Mouse (Mus musculus): ENCODE data around the gene A4galt.

A4galt gene

DNA sequence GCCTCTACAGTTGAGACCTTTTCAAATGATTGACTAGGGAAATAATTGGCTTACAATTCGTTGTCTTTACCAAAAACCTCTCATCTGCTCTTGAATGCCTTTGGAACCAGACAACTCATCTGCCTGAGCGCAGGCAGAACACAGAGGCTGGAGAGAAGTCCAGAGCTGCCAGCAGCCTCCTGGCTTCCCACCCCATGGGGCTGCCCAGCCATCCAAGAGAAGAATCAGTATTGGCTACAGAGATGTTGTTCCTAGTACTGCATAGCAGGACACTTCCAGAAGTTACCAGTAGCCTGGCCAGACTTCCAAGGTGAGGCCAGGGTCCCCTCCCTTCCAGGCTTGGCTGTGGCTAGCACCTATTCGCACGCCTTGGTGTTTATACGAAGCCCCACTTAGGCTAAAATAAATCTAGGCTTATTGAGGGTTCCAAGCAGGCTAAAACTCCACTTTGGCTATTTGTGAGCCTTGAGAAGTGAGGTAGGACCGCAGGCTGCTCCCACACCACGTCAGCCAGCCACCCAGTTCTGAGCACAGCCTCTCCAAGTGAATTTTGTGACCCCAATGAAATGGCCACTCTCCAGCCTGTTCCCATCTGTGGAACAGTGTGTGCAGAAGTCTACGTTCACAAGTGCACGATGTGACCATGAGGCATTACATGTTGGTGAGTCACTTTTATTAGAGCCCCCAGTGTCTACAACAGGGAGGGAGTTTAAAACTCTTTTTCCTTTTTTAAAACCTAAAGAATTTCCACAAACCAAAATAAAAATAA is 25.3 kb downstream of the A4galt start:
- no peak for DNase-seq (ENCODE audit: low spot score)

DNA sequence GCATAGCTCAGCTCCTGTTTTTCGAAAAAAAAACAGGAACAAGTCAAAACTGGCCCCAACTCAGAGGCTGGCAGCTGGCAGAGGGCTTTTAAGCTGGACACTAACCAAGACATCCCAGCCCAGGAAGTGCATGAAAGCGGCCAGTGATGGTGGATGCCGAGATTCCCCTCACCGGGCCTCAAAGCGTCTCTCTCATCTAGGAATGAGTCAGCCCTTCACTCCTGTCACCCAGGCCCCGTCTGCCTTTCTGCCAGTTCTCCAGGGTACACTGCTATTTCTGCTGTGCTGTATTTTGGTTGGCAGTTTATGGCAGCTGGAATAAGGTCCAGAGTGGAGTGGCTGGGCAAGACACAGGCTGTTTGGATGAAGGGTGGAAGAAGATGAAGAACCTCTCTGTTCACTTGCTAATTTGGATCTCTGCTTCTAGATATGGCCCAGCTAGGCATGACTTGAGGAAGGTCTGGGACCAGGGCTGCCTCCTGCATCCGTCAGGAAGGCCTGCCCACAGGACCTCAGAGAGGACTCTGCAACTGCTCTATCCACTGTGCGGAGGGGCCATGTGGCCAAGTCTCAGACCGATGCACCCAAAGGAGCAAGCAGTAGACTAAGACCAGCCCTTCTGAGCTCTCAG is 27.3 kb downstream of the A4galt start:
- no peak for DNase-seq (ENCODE audit: low spot score)

DNA sequence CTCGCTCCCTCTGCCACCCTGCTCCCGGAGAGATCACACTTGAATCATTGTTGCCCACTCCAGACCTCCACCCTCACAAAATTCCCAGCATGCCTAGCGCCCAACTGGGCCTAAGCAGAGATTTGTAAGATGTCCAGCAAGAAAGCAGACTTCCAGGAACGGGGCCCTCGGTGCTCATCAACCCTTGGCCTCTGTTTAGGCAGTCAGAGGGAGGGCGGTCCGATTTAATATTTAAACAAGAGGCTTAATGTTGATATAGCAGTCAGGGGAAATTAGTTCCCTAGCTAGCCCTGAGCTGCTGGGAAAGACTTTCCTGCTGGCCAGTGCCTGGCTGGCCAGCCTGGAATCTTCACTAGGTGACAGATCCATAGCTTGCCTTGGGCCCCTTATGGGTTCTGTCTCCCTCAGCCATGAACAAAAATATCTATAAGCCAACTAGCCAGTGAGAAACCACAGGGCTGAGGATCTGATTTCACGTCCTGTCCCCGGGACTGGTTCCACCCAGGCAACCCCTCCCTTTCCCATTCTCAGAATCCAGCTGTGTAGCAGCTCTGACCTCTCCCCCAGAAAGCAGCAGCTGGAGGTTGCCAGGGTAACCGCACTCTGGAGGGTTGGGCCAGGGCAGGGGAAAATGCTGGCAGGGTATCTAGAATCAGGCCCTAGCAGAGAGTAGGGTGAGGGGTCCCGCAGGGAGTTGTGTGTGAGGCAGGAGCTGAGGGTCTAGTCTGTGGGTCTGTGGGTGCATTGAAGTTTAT is 28.2 kb downstream of the A4galt start:
- no peak for DNase-seq (ENCODE audit: low spot score)

DNA sequence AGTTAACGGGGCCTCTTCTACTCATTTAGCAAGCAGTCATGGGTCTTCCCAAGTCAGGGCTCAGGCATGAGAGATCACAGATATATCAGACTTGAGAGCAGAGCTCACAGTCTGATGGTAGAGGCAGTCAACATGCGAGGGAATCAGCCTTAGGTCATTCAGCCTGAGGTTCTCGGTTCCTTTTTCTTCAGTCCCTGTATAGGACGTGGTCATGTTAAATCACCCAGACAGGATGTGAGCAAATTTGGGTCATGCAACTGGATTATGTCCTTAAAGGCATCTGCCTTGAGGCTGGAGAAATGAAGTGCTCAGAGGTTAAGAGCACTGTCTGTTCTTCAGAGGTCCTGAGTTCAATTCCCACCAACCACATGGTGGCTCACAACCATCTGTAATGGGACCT is 29.9 kb downstream of the A4galt start:
- no peak for DNase-seq (ENCODE audit: low spot score)

DNA sequence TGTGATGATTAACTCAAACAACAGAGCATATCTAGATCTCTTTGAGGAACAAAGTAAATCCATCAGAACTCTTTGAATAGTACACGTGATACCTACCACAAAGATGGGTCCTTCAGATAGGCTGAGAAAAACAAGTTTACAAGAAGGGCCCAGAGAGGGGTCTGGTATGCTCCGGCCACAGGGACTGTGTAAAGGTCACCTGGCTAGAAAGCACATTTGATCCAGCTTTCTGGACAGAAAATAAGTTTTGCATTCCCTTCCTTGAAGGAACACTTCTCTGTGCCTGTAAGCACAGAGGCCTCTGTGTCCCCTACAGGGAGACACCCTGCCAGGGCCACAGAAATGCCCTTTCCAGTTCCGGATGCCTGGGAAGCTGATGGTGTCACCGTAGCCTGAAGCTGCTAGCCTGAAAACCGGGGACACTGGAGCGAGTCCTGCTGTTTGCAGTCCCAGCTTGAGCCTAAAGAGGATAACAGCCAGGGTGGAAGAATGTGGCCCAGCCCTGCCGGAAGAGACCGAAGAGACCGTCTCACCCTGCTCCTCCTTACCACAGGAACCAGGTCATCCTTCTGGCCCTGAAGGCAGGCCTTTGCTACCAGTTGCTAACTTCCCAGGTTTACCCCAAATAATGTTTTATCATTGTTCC is 31.1 kb downstream of the A4galt start:
- no peak for DNase-seq (ENCODE audit: low spot score)

DNA sequence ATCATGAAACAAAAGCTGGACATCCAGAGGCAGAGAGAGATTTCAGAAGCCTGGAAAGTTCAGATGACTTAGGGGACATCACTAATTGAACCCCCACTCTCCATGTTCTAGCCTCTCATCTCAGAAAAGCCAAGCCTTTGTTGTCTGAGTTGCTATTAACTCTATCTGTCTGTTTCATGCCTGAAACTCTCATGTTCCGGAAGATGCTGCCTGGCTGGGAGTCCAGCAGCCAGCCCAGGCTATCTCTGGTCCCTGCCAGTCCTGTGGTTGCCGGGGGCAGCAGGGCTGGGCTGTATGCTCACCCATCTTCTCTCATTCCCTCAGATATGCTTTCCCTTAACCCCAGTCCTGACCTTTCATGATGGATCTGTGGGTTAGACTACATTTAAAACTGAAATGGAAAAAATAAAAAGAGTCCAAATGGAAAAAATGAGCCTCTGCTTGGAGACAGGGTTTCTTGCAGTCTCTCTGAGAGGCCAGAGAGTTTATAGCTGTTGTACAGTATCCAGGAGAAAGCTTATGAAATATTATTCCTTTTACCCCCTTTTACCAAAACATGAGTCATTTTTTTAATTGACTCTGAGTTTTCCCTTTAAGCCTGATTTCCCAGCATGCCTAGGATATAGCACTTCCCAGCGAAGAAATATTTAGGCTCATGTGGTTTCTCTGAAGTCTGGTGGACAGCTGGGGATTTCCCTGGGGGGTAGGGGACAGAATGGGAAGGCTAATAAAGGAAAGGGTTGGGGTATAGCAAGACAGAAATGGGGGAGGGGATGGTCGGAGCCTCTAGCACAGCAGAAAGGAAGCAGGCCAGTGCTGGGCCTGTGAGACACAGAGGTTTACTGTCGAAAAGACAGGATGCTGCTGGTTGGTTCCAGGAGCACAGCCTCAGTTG is 36.0 kb downstream of the A4galt start:
- no peak for DNase-seq (ENCODE audit: low spot score)

DNA sequence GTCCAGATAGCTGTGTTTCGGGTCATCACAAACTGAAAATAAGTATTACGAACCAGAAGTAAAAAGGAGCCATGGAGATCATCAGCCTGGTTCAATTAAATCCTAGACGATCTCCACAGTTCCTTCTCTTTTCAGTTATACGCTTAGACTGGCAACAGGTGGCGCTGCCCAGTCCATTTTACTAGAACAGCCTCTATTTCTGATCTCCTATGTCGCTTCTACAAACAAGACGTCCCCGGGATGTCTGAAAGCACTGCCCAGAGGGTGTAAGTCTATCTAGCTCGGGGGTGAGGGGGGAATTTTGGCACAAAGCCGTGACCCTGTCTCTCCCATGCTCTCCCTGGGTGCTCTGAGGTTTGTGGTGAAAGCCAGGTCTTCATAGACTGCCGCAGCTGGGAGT is 41.3 kb downstream of the A4galt start:
- DNase-seq (ENCODE audit: low spot score), result no peak

DNA sequence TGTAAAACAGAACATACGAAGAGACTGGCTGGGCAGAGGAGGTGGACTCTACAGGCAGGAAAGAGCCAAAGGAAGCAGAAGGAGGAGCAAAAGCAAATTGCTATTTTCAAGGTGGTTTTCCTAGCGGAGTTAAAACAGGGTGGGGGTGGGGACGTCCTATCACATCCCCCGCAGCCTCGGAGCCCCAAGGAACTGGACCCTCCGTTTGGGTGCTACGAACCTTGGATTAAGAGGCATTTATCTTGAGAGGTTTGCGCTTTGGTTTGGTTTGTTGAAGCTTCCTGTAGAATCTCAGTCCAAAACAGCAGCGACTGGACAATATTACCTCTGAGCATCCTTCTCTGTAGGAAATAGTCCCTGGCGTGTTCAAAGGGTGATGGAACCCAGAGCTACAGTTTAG is 41.9 kb downstream of the A4galt start:
- DNase-seq (ENCODE audit: low spot score), result no peak

DNA sequence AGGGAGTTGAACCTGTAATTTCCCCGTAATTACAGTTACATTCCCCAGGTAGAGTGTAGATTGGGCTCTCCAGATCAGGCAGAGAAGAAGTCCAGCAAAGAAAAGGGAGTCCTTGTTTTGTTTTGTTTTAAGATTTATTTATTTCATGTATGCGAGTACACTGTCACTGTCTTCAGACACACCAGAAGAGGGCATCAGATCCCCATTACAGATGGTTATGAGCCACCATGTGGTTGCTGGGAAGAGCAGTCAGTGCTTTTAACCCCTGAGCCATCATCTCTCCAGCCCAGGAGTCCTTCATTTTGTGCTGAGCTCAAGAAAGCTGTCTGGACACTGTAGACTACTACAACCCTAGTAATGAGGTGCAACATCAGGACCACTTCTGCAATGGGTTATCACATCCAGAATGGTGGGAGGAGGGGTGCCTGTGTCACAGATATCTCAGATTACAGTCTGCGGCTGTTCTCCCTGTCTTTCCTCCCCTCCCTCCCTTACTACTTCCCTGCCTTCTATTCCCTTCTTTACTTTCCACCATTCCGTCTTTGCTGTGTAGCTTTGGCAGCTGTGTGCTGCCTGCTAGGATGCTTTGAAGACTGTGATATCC is 42.4 kb downstream of the A4galt start:
- DNase-seq (ENCODE audit: low spot score), result no peak

DNA sequence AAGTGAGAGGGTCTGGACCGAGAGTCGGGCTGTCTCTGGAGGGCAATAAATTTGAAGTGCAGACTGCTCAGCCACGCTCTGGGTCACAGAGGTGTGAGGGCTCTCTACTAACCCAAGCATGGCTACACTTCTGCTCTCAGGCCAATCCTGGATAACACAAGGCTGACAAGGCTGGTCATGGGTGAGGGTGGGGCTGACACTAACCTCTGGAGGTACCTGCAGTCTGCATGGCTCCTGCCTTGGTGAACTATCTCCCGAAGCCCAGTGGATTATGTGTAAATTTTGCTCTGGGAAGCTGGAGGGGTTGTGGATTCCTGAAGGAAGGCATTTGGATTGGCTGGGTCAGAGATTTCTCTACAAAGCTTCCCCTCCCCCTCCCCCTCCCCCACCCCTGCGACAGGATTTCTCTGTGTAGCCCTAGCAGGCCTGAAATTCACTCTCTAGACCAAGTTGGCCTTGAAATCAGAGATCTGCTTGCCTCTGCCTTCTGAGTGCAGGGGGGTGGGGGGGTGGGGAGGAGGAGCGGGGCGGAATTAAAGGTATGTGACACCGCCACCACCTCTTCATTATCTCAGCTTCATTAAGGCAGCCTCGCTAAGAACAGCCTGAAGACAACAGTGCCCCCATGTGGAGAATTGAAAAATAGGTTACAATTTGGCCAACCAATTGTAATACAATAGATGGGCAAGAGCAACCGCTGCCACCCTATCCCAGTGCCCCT is 46.7 kb downstream of the A4galt start:
- DNase-seq (ENCODE audit: low spot score), result no peak

DNA sequence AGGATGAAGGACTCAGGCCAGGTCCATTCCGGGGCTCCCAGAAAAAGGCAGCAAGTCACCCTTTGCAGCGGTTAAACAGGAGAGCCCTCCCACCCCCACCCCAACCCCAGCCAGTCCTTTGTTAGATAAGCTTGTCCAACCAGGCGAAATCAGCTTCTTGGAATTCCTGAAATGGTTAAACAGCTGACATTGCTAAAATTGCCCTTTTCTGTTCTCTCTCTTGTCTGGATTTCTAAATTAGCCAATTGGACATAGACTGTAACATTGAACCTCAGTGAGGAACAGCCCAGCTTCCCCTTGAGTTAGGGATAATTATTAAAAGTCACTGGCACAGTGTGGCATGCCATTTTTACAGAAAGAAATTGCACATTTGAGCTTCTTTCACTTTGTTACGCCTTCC is 49.2 kb downstream of the A4galt start:
- DNase-seq (ENCODE audit: low spot score), result no peak

DNA sequence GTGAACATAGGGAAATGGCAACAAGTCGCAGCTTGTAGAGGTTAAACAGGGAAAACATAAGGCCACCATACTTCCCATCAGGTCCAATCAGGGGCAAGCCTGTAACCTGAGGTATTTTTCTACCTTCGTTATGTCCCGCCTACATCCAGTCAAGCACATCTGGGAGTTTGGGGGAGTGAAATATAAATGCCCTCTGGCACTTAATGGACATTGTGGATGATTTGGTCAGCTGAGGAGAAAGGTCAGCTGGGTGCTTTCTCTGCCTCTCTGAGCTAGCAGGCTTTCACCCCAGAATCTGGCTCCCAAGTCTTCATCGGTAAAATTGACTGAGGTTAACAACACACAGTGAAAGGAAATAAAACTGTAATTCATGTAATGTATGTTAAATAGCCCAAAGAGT is 58.2 kb downstream of the A4galt start:
- DNase-seq (ENCODE audit: low spot score), result no peak

DNA sequence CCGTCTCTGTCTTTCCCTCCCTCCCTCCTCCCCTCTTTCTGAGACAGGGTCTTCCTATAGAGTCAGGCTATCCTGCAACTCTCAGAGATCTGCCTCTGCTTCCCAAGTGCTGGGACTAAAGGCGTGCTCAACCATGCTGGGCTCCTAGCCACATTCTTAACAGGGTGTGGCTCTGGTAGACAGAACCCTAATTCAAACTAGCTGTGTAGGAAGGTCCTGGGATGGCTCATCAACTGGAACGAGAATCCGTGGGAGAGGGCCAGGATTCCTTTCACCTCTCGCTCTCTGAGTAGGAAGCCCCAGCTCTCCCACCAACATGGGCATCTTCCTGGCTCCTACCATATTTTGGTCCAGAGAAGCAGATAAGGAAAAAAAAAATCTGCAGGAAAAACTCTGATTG is 69.2 kb downstream of the A4galt start:
- no peak for DNase-seq (ENCODE audit: low spot score)

DNA sequence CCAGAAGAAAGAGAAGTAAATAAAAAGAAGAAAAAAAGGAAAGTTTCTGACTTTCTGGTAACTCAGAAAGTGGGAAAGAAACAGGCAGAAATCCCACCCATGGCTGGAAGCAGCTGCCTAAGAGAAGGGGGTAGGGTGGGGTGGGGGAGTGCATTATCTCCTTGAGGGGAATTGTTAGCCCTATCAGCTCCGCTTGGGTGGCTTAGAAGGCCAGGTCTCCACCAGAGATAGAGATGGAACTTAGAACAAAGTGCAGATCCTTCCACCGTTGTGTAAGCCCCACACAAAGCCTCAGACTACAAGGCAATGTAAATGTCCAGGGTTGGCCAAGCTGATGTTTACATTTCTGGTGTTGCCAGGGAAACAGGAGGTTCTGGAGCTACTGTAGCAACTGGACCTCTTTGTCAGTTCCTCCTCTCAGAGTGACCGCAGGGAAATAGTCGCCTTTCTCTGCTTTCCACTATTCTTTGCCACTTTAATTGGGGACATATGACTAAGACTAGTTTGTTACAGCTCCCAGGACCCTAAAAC is 69.7 kb downstream of the A4galt start:
- DNase-seq (ENCODE audit: low spot score), result no peak

DNA sequence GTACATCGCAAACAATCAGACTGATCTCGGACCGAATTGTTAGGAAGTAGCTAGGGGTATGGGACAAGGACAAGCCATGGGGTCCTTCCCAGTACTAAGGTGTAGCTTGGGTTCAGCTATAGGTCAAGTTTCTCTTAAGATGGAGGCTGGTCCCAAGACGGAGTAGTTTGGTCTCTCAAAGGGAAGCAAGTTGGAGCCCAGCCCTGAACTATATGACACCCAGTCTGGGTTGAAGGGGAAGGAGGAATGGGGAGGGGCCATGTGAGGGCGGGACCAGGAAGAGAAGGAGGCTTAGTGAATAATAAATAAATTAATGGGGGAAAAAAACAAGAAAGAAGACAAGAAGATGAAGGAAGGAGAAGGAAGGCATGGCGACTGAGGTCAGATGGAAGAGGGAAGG is 71.6 kb downstream of the A4galt start:
- no peak for DNase-seq (ENCODE audit: low spot score)
